Comparison of ENCODE assay signal across 7 mouse cellular contexts in the genomic region with DNA sequence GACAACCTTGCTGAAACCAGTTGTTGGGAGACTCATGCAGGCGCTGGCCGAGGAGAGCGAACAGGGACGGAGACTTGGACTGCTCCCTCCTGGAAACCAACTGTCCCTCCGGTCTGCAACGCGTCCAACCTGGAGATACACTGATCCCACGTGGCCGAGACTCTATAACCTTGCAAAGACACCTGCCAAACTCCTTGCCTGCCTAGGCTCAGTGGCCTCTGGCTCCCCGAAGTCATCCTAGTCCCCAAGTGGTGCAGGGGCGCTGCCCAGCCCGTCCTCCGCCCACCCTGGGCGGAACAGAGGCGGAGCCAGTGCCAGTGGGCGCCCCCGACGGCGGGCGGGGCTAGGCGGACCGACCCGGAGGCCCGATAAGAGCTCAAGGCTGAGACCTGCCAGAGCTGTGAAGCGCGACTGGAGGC. TPM values are rescaled to one million over a fixed set of nuclear protein-coding genes. Genes with fewer than 3 reads are reported as not detected.
DNase-seq lines count a peak whose midpoint lies in the region; ATAC-seq and TF ChIP-seq lines count a peak whose summit lies in the region.

TSS of gene Slc6a3 (plus strand) at position 345 of the 419 bp plus-strand sequence.

- no peaks in the 10 kb centered on the region for H3K36me3 ChIP-seq in kidney, adult 2 months (ENCODE audit: control insufficient read depth, insufficient read depth, low read length)
- H3K36me3 ChIP-seq in lung, embryonic 15.5 days: no peaks in the 10 kb centered on the region

- TF ChIP-seq POLR2A in brain, embryonic 14.5 days (IDR thresholded peaks at IDR 0.05; ENCODE audit: borderline replicate concordance, extremely low read depth, insufficient read depth, insufficient read length, poor library complexity, severe bottlenecking): no peak
- no peak for TF ChIP-seq POLR2A in kidney, adult 2 months (IDR thresholded peaks at IDR 0.05; ENCODE audit: low read depth, low read length)

- H3K4me1 ChIP-seq in kidney, adult 2 months (ENCODE audit: control insufficient read depth, insufficient read depth, low read length): no peaks in the 10 kb centered on the region
- H3K4me1 ChIP-seq in lung, embryonic 15.5 days: peaks cover 6% of the 10 kb centered on the region; the same call in 1 of the 2 replicates

- DNase-seq in ZHBTc4 (ENCODE audit: low read depth, low spot score): peak; percentile 48
- DNase-seq in brain, embryonic 14.5 days (ENCODE audit: low read depth): peak; percentile 37
- DNase-seq in forelimb bud, embryonic 11.5 days (ENCODE audit: low read depth, low spot score): peak; percentile 20
- peak; percentile 47 for DNase-seq in kidney, adult 2 months
- peak; percentile 60 for DNase-seq in retina, embryonic 14.5 days (ENCODE audit: low spot score)
- DNase-seq in right cerebral cortex, postnatal 36 days (ENCODE audit: low spot score in 2 of 2): no peak

- no peak for TF ChIP-seq CTCF in brain, embryonic 14.5 days (IDR thresholded peaks at IDR 0.05; ENCODE audit: borderline replicate concordance, extremely low read depth, insufficient read depth, insufficient read length)
- TF ChIP-seq CTCF in kidney, adult 2 months (conservative IDR thresholded peaks at IDR 0.05; ENCODE audit: insufficient read depth, insufficient read length, low read depth, low read length): no peak

- under 1% methylated on average over 26 of the region's 26 CpGs for WGBS in kidney, adult 2 months
- 0% methylated on average over 26 of the region's 26 CpGs for WGBS in lung, embryonic 15.5 days

- H3K9ac ChIP-seq in lung, embryonic 15.5 days: peak within 1 kb of the TSS; percentile 23; the same call in 1 of the 2 replicates

- H3K27me3 ChIP-seq in kidney, adult 2 months (replicated peaks; ENCODE audit: control insufficient read depth, insufficient read depth, low read length): no peaks in the 10 kb centered on the region
- H3K27me3 ChIP-seq in lung, embryonic 15.5 days: peaks cover 51% of the 10 kb centered on the region

- H3K4me3 ChIP-seq in kidney, adult 2 months (ENCODE audit: insufficient read depth, low read depth, low read length): peak within 1 kb of the TSS; percentile 25
- peak within 1 kb of the TSS; percentile 39 for H3K4me3 ChIP-seq in lung, embryonic 15.5 days

- no peaks in the 10 kb centered on the region for H3K9me3 ChIP-seq in lung, embryonic 15.5 days

- no peak within 1 kb of the TSS for H3K27ac ChIP-seq in kidney, adult 2 months (ENCODE audit: insufficient read depth, low read depth, low read length)
- H3K27ac ChIP-seq in lung, embryonic 15.5 days: no peak within 1 kb of the TSS

- peak within 1 kb of the TSS; percentile 81 for H3K4me2 ChIP-seq in lung, embryonic 15.5 days

- peak; percentile 84 for ATAC-seq in lung, embryonic 15.5 days (ENCODE audit: borderline replicate concordance, extremely low read depth, low FRiP score, low TSS enrichment)

RNA-seq across cellular contexts. Expression of gene Slc6a3, which starts in this region (rescaled TPM):
- polyA plus RNA-seq in brain, embryonic 14.5 days (2012; rRNA removed): 2.4 and 2.7 TPM in 2 replicates
- 0.05 and 0.06 TPM in 2 replicates for polyA plus RNA-seq in kidney, adult 2 months (2012; rRNA removed)
- polyA plus RNA-seq in lung, embryonic 15.5 days (2015; fragmentation: Nextera tagmentation; extraction: Ambion mirVana): 0.06 and 0.10 TPM in 2 replicates

Comparison
In these comparisons a context has a peak if more than half of its experiments do, and no peak if none do; other contexts are left out.
1. Peak in DNase-seq and H3K4me3 ChIP-seq in kidney, adult 2 months; RNA of the gene not detected or under 1 TPM.
2. Peak in ATAC-seq, H3K4me3 ChIP-seq, H3K9ac ChIP-seq and H3K4me2 ChIP-seq in lung, embryonic 15.5 days; RNA of the gene not detected or under 1 TPM.
3. DNase-seq: peak in ZHBTc4 (single experiment), brain, embryonic 14.5 days (single experiment), forelimb bud, embryonic 11.5 days (single experiment) and retina, embryonic 14.5 days (single experiment); none in right cerebral cortex, postnatal 36 days (0 of 2).